Mouse (Mus musculus): ENCODE results near the gene Epo.
A peak's percentile ranks its signal among the peaks of the same experiment; 100 is the strongest.

Gene Epo

DNA sequence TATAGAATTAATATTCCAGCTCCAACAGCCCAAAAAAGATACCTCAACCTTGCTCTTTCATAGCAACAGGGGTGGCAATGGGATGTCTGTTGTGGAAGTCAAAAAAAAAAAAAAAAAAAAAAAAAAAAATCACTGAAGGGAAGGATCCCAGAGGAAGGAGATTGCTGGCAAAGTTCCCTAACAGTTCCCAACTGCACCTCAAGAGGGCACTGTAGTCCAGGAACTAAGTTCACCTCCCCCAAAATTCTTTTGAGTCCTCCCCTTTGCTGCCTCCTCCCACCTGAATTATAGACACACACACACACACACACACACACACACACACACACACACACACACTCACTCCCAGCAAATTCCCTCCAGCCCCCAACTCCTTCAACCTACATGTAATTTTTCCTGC, 51.9 kb downstream of the Epo start:
- DNase-seq (ENCODE audit: low spot score in 2 of 2) = peak; percentile 82 to 86

DNA sequence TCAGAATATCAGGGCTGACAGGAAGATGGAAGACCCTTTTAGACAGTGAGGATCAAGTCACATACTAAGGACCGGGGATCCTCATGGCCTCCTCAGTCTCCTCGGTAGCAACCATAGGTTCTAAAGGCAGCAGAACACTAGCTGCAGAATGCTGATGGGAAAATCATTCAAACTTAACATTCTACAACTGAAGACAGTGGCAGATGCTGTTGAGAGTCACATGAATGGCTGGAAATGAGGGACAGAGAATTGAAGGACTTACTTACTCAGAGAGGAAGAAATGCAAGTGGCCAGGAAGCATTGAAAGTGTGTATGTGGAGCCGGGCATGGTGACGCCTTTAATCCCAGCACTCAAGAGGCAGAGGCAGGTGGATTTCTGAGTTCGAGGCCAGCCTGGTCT, 56.1 kb downstream of the Epo start, which contains the start of gene Zan:
TSS of gene Zan (minus strand) at position 101 of the 400 bp plus-strand sequence.
- no peak for DNase-seq (ENCODE audit: low spot score in 2 of 2)

DNA sequence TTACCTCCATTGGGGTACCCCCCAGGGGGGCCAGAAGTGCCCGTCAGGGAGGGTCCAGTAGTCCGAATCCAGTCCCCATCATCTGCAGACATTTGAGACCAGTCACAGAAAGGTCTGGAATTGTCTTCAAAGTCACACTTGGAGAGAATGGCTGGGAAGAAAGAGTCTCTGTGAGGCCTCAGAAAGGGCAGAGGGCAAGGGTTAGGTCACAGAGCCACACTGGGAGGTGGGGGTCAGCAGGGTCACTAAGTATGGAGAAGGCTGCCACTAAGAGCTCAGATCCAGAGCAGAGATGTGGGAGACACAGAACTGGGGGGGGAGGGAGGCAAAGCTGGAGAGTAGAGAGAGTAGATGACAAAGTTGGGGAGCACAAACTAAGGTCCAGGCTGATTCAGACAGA, 58.7 kb downstream of the Epo start:
- no peak for DNase-seq (ENCODE audit: low spot score in 2 of 2)

DNA sequence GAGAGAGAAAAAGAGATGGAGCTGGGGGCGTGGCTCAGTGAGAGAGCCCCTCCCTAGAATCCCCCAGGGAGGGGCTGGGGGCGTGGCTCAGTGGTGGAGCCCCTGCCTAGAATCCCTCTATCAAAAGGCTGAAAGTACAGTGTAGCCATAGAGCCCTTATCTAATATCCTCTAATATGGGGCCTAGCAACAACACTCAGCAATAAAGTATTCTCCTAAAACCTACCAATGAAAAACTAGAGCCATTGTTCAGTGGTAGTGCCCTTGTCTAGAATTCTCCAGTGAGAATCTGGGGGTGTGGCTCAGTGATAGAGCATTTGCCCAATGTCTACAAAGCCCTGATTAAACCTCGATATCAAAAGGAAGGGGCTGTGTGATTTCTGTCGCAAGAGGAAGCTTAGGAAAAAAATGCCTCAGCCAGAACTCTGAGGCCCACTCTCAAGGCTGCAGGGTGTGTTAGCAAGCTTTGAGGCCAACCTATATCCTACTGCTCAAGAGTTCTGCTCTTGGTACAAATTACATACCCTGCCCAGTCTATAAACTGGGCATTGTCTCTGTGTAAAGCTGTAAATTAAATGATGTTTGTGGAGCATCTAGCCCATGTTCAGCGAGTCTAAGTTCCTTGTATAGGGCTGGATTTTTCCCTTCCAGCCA, 60.7 kb downstream of the Epo start:
- no peak for DNase-seq (ENCODE audit: low spot score in 2 of 2)

DNA sequence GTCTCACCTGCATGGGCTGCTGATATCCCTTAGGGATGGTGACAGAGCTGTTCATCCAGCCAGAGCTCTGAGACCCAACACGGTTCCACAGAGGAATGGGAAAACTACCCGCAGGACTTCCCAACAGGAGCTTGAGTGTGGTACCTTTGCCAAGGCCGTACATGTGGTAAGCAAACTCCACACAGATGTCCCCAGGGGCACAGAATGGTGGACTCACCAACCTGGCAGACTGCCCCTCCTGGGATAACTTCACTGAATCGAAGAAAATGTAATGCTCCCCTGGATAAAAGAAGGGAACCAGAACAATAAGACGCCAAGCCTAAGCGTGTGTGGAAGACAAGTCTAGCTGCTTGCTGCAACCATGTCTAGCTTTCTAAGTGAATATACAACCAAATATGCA, 66.1 kb downstream of the Epo start:
- DNase-seq (ENCODE audit: low spot score in 2 of 2) = no peak

DNA sequence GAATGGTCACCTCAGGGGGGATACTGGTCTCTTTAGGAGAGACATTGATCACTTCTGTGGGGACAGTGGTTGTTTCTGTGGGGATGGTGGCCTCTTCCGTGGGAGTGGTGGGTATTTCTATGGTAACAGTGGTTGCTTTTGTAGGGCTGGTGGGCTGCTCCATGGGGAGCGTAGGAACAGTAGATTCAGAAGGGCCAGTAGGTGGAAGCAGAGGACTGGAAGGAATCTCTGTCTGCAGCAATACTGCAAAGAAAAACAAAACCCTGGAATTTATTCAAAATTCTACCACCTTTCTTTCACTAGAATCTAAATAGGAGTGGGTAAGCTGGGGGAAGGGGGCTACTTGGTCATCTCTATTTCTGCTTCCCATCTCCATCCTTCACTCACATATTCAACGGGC, 68.0 kb downstream of the Epo start:
- DNase-seq (ENCODE audit: low spot score in 2 of 2) = peak; percentile 17 to 26

DNA sequence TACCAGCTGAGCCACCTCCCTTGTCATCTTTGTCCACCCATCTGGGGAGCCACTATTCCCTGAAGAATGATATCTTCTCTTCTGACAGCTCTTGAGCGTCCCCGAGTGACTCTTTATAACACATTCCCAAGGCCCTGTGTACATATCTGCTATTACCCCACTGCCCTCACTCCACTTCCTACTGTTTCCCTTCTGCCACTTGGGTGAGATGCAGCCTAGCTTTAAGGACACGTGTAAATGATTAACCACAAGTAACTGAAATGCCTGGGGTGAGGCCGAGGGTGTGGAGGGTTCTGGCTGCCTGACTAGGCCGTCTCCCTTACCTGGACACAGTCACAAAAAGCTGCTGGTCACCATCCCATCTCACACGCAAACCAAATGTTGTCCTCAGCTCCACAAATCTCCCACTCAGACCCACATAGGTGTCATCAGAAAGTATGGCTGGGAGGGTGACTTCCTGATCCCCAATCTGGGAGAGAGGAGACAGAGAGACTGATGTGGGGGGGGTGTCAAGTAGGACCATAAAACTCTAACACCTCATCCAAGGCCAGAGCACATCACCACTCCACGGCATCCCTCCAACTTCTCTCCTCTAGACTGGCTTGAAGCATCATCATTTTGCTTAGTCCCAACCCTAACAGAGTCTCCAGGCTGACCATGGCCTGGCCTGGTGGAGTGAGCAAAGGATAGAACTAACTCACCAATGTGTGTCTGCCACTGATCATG, 77.0 kb downstream of the Epo start:
- DNase-seq (ENCODE audit: low spot score in 2 of 2) = no peak

DNA sequence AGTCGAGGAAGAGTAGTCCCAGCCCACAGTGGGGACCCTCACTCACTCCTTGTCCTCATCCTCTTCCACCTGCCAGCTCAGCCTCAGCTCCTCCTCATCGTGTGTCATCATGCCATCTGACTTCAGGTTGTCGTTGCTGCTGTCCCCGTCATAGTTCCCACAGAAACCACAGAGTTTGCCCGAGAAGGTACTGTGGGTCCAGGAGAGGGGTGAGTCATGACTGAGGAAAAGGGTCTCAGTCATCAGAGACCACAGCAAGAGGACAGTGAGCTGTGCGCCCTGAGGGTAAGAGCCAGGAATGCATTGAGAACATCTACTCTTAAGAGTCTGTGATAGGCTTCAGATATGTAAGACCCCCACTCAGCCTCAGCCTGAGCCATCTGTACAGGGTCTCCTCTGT, 77.8 kb downstream of the Epo start:
- no peak for DNase-seq (ENCODE audit: low spot score in 2 of 2)

DNA sequence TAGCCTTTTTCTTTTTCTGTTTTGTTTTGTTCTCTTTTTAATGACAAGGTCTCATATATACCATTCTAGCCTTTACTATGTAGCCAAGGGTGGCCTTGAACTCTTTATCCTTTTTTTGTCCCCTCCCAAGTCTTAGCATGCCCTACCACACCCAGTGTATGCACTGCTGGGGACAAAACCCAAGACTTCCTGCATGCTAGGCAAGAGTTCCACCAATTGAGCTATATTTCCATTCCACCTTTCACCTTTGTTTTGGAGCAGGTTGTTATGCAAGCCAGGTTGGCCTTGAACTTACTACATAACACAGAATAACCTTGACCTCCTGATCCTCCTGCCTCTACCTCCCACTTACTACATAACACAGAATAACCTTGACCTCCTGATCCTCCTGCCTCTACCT, 87.5 kb downstream of the Epo start:
- no peak for DNase-seq (ENCODE audit: low spot score in 2 of 2)

DNA sequence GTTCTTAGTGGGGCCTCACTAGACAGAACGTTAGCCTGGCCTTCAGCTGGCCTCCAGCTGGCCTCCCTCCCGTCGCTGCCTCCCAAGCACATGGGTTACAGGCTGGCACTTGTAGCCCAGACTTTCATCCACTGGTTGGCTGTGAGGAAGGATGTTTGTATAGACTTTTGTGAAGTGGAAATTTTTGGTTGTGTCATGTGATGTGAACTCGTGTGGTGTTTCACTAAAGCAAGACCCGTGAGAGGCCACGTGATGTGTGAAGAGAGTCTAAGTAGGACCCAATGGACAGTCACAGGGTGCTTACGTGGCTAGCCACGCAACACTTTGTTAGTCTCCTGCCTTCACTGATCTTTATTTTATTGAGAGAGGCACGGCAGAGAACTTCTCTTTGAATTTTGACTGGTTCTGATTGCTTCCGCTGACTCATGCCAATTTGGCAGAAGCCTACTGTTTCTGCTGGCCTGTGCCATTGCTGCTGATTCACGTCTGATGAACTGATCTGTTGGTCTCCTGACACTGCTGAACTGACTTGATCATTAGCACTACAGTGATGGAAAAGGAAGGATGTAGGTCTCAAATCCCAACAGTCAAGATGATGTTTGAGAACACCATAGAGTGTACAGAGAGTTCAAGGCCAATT, 92.7 kb downstream of the Epo start:
- no peak for DNase-seq (ENCODE audit: low spot score in 2 of 2)

DNA sequence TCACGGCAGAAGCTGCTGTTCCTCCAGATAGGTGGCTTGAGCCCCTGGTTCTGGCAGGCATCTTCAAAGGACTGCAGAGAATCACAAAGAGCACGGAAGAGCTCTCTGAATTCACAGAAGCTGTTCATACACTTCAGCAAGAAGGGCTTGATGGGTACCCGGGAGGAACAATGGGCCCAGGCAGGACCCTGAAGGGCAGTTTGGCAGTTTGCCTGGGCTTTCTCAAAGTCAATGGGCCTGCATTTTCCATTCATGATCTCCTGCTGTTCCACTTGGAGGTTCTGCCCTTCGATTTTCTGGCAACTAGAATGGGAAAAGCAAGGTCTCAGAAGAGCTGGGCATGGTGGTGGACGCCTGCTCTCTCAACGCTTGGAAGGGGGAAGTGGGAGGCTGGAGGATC, 99.2 kb downstream of the Epo start:
- no peak for DNase-seq (ENCODE audit: low spot score in 2 of 2)
